Comparison of ENCODE assay signal across 15 mouse cellular contexts in genomic region chr4:151738875-151739274, GRCm38 (mm10).
A peak's percentile ranks its signal among the peaks of the same experiment; 100 is the strongest.
DNase-seq lines count a peak whose midpoint lies in the region; ATAC-seq lines count a peak whose summit lies in the region.
"Had no signal": no experiment of that assay in that cellular context is flagged by ENCODE, and none has a peak within 500 bp of the region (broad histone marks: within the 10 kb centered on the region; RNA-seq: fewer than 3 reads in every experiment).

No protein-coding gene starts in this region.

- H3K9ac ChIP-seq in heart, embryonic 13.5 days: no peak overlapping the region
- H3K9ac ChIP-seq in limb, embryonic 15.5 days: no peak overlapping the region
- no peak overlapping the region for H3K9ac ChIP-seq in embryonic facial prominence, embryonic 14.5 days (ENCODE audit: low read depth, low read length)
- no peak overlapping the region for H3K9ac ChIP-seq in hindbrain, embryonic 15.5 days
- H3K9ac ChIP-seq: lung, embryonic 15.5 days had no signal

- H3K27me3 ChIP-seq in heart, embryonic 13.5 days (replicated peaks): no peaks in the 10 kb centered on the region
- H3K27me3 ChIP-seq in limb, embryonic 15.5 days: no peaks in the 10 kb centered on the region
- H3K27me3 ChIP-seq in limb, embryonic 10.5 days (ENCODE audit: low read depth, poor library complexity, severe bottlenecking): no peaks in the 10 kb centered on the region
- H3K27me3 ChIP-seq in embryonic facial prominence, embryonic 14.5 days (replicated peaks; ENCODE audit: control insufficient read depth, insufficient read depth, low read length): no peaks in the 10 kb centered on the region
- H3K27me3 ChIP-seq in hindbrain, embryonic 15.5 days: no peaks in the 10 kb centered on the region
- H3K27me3 ChIP-seq: lung, embryonic 15.5 days had no signal

- no peak for ATAC-seq in heart, embryonic 13.5 days (ENCODE audit: extremely low read depth, insufficient number of reproducible peaks, low FRiP score, low TSS enrichment)
- no peak for ATAC-seq in limb, embryonic 15.5 days (ENCODE audit: insufficient number of reproducible peaks, low FRiP score, low TSS enrichment, low read depth)
- ATAC-seq in embryonic facial prominence, embryonic 14.5 days (ENCODE audit: low read depth): no peak
- no peak for ATAC-seq in hindbrain, embryonic 15.5 days (ENCODE audit: low FRiP score, low read depth)
- ATAC-seq: CD4-positive, CD25-positive, alpha-beta regulatory T cell, adult 4 months; intestine, embryonic 16.5 days had no signal

- peaks cover 43% of the 10 kb centered on the region for H3K4me1 ChIP-seq in heart, embryonic 13.5 days
- H3K4me1 ChIP-seq in limb, embryonic 15.5 days: peaks cover 24% of the 10 kb centered on the region
- peaks cover 24% of the 10 kb centered on the region for H3K4me1 ChIP-seq in limb, embryonic 10.5 days
- peaks cover 7% of the 10 kb centered on the region; the same call in 1 of the 2 replicates for H3K4me1 ChIP-seq in embryonic facial prominence, embryonic 14.5 days (ENCODE audit: control insufficient read depth, insufficient read depth, low read length)
- H3K4me1 ChIP-seq in hindbrain, embryonic 15.5 days (replicated peaks): peaks cover 41% of the 10 kb centered on the region

- 53% methylated on average over 11 of the region's 11 CpGs for WGBS in heart, embryonic 13.5 days
- WGBS in limb, embryonic 15.5 days: 68% methylated on average over 11 of the region's 11 CpGs
- WGBS in limb, embryonic 10.5 days: 89% methylated on average over 11 of the region's 11 CpGs
- WGBS in embryonic facial prominence, embryonic 14.5 days: 57% methylated on average over 11 of the region's 11 CpGs
- 40% methylated on average over 11 of the region's 11 CpGs for WGBS in hindbrain, embryonic 15.5 days

- H3K4me3 ChIP-seq in heart, embryonic 13.5 days: no peak overlapping the region
- H3K4me3 ChIP-seq in limb, embryonic 15.5 days: no peak overlapping the region
- no peak overlapping the region for H3K4me3 ChIP-seq in limb, embryonic 10.5 days
- no peak overlapping the region for H3K4me3 ChIP-seq in embryonic facial prominence, embryonic 14.5 days (ENCODE audit: low read depth, low read length)
- no peak overlapping the region for H3K4me3 ChIP-seq in hindbrain, embryonic 15.5 days
- H3K4me3 ChIP-seq: erythroblast, embryonic 14.5 days; left cerebral cortex, adult 2 months; lung, embryonic 15.5 days; megakaryocyte, embryonic 14.5 days had no signal

- no peaks in the 10 kb centered on the region for H3K36me3 ChIP-seq in heart, embryonic 13.5 days
- H3K36me3 ChIP-seq in limb, embryonic 15.5 days: no peaks in the 10 kb centered on the region
- H3K36me3 ChIP-seq in limb, embryonic 10.5 days: no peaks in the 10 kb centered on the region
- no peaks in the 10 kb centered on the region for H3K36me3 ChIP-seq in embryonic facial prominence, embryonic 14.5 days (ENCODE audit: control insufficient read depth, insufficient read depth, low read length)
- H3K36me3 ChIP-seq in hindbrain, embryonic 15.5 days: no peaks in the 10 kb centered on the region
- H3K36me3 ChIP-seq: lung, embryonic 15.5 days had no signal

- no peak overlapping the region for H3K4me2 ChIP-seq in heart, embryonic 13.5 days
- H3K4me2 ChIP-seq in limb, embryonic 15.5 days: no peak overlapping the region
- no peak overlapping the region for H3K4me2 ChIP-seq in embryonic facial prominence, embryonic 14.5 days (ENCODE audit: low read depth, low read length)
- H3K4me2 ChIP-seq in hindbrain, embryonic 15.5 days: no peak overlapping the region
- H3K4me2 ChIP-seq: lung, embryonic 15.5 days had no signal

- peak overlapping the region; percentile 70 for H3K27ac ChIP-seq in heart, embryonic 13.5 days (replicated peaks)
- 0 out of 2 replicates have a peak overlapping the region, but pooled peaks have one; percentile 9 for H3K27ac ChIP-seq in limb, embryonic 15.5 days
- no peak overlapping the region for H3K27ac ChIP-seq in limb, embryonic 10.5 days
- peak overlapping the region; percentile 2; the same call in 1 of the 2 replicates for H3K27ac ChIP-seq in embryonic facial prominence, embryonic 14.5 days (replicated peaks; ENCODE audit: low read depth, low read length)
- H3K27ac ChIP-seq in hindbrain, embryonic 15.5 days (replicated peaks): peak overlapping the region; percentile 9
- H3K27ac ChIP-seq: left cerebral cortex, adult 2 months; lung, embryonic 15.5 days had no signal

- H3K9me3 ChIP-seq in heart, embryonic 13.5 days: no peaks in the 10 kb centered on the region
- H3K9me3 ChIP-seq in limb, embryonic 15.5 days: no peaks in the 10 kb centered on the region
- no peaks in the 10 kb centered on the region for H3K9me3 ChIP-seq in limb, embryonic 10.5 days (replicated peaks)
- H3K9me3 ChIP-seq in embryonic facial prominence, embryonic 14.5 days (ENCODE audit: control insufficient read depth, low read length): no peaks in the 10 kb centered on the region
- no peaks in the 10 kb centered on the region for H3K9me3 ChIP-seq in hindbrain, embryonic 15.5 days
- H3K9me3 ChIP-seq: lung, embryonic 15.5 days had no signal

- no peak for DNase-seq in heart, adult 9 months (ENCODE audit: low spot score in 2 of 2)
- no peak for DNase-seq in limb, embryonic 10.5 days (ENCODE audit: low spot score)
- no peak for DNase-seq in embryonic facial prominence, embryonic 14.5 days (ENCODE audit: low spot score)
- DNase-seq in lung, postnatal 25 days (ENCODE audit: low spot score): no peak
- DNase-seq: adrenal gland, postnatal 25 days; kidney, postnatal 36 days had no signal
